Mouse (Mus musculus) Patski (cell line): ENCODE results near the gene Fbxo27. TPM values are rescaled to one million over a fixed set of nuclear protein-coding genes. Genes with fewer than 3 reads are reported as not detected.

Experiments
- ATAC-seq: fragments of 100-300 bp; one replicate; pipeline ENCODE4 v1.8.0; 2021
- CTCF ChIA-PET: fragments of 350-600 bp; sonication (Branson Sonifier 250); formaldehyde crosslinking; loops from one replicate; lab custom pipeline; 2022; ENCODE audit warnings: inconsistent platforms; lab: Charles Lee
- POLR2A ChIA-PET: fragments of 350-600 bp; sonication (Branson Sonifier 250); formaldehyde crosslinking; loops from one replicate; lab custom pipeline; 2022; ENCODE audit warnings: antibody characterized with exemption, inconsistent platforms; lab: Charles Lee
- DNase-seq: peaks from one replicate; pipeline ENCODE4 v3.0.0-alpha.2; 2011; ENCODE audit warnings: low read depth, low spot score
- H3K27me3 ChIP-seq: fragments of 371-371 bp; one replicate; pipeline ENCODE4 v1.5.1; 2021
- CTCF ChIP-seq: fragments of 100-300 bp; IDR thresholded peaks from one replicate; pipeline ENCODE4 v1.5.1; 2021
- in situ Hi-C: fragments of 300-500 bp; cut with MboI; formaldehyde crosslinking; loops from 3 replicates; pipeline ENCODE4 v1.11.1; 2018; ENCODE audit warnings: low pct_unique_long_range_greater_than_20kb, mixed read lengths
- polyA plus RNA-seq: library from polyadenylated mRNA; unstranded; gene quantifications from one replicate; pipeline ENCODE4 v1.2.3, GENCODE M21; 2021

Gene Fbxo27
- polyA plus RNA-seq, 1 experiment from 2014 or later, result not detected

GRCm38 (mm10) chr7:28702601-28703143, 10.0 kb downstream of the Fbxo27 start:
- ATAC-seq, result no peak
- no peak for TF ChIP-seq CTCF
- in situ Hi-C loops, result no loop called here

GRCm38 (mm10) chr7:28709454-28709853, 16.8 kb downstream of the Fbxo27 start:
- TF ChIP-seq CTCF, result no peak
- no peak for DNase-seq
- POLR2A ChIA-PET, result interaction anchor here (0.7 kb wide), 1 partner anchor 14 kb away, joined by 5 read pairs; no protein-coding TSS in a partner anchor
- no peaks in the 10 kb centered on the region for H3K27me3 ChIP-seq
- ATAC-seq, result no peak
- CTCF ChIA-PET, result no interaction called here
- in situ Hi-C loops, result no loop called here

More at GRCm38 (mm10) chr7:28702601-28703143, 10.0 kb downstream of the Fbxo27 start:
- ChIA-PET CTCF (interaction anchor here (0.7 kb wide), 1 partner anchor 133 kb away, joined by 5 read pairs; no protein-coding TSS in a partner anchor), POLR2A (interaction anchor here (0.7 kb wide), 1 partner anchor 217 kb away, joined by 14 read pairs; no protein-coding TSS in a partner anchor)
- no peak for DNase-seq
- no peaks in the 10 kb centered on the region for H3K27me3 ChIP-seq

- peak; percentile 46 for TF ChIP-seq CTCF
- in situ Hi-C loops, result no loop called here
- ChIA-PET CTCF (interaction anchor here (1.4 kb wide), 1 partner anchor 17 kb away, joined by 3 read pairs; no protein-coding TSS in a partner anchor), POLR2A (no interaction called here)
- DNase-seq (no peak), ATAC-seq (no peak)
- H3K27me3 ChIP-seq, result no peaks in the 10 kb centered on the region
These were observed 18.3 kb downstream of the Fbxo27 start for GRCm38 (mm10) chr7:28710962-28711361.

- no peak for TF ChIP-seq CTCF
- ChIA-PET CTCF (no interaction called here), POLR2A (no interaction called here)
- in situ Hi-C loops, result no loop called here
- no peak for DNase-seq
- no peak for ATAC-seq
- no peaks in the 10 kb centered on the region for H3K27me3 ChIP-seq
These were observed 22.0 kb downstream of the Fbxo27 start for GRCm38 (mm10) chr7:28714667-28715066.

GRCm38 (mm10) chr7:28715598-28715997, 22.9 kb downstream of the Fbxo27 start:
- in situ Hi-C loops, result no loop called here
- CTCF ChIA-PET, result interaction anchor here (1.2 kb wide), 1 partner anchor 10 kb away, joined by 3 read pairs; no protein-coding TSS in a partner anchor
- no peaks in the 10 kb centered on the region for H3K27me3 ChIP-seq
- POLR2A ChIA-PET, result interaction anchor here (0.6 kb wide), 1 partner anchor 111 kb away, joined by 3 read pairs; no protein-coding TSS in a partner anchor
- DNase-seq (no peak), ATAC-seq (no peak)
- peak; percentile 19 for TF ChIP-seq CTCF

GRCm38 (mm10) chr7:28716590-28717281, 24.1 kb downstream of the Fbxo27 start, which contains the start of gene Fbxo17:
Gene Fbxo17 (plus strand): TSS chr7:28716804.
- no peak for DNase-seq

GRCm38 (mm10) chr7:28717726-28718125, 25.1 kb downstream of the Fbxo27 start:
- no peak for ATAC-seq
- ChIA-PET POLR2A (no interaction called here), CTCF (interaction anchor here (1.0 kb wide), 1 partner anchor 24 kb away, joined by 3 read pairs; the partner anchor contains the start of genes Mrps12 and Sars2)
- DNase-seq, result no peak
- in situ Hi-C loops, result no loop called here
- no peak for TF ChIP-seq CTCF
- no peaks in the 10 kb centered on the region for H3K27me3 ChIP-seq

More at GRCm38 (mm10) chr7:28716590-28717281, 24.1 kb downstream of the Fbxo27 start, which contains the start of gene Fbxo17:
- no peak for ATAC-seq
- H3K27me3 ChIP-seq, result no peaks in the 10 kb centered on the region
- in situ Hi-C loops, result no loop called here
- TF ChIP-seq CTCF, result no peak
- CTCF ChIA-PET, result interaction anchor here (1.0 to 1.2 kb wide), 2 partner anchors 9 to 25 kb away, joined by 3 read pairs; partner anchors contain the start of genes Mrps12 and Sars2
- POLR2A ChIA-PET, result interaction anchor here (0.6 kb wide), 2 partner anchors 33 to 280 kb away, joined by 3 read pairs; no protein-coding TSS in a partner anchor

GRCm38 (mm10) chr7:28719159-28719558, 26.5 kb downstream of the Fbxo27 start:
- in situ Hi-C loops, result no loop called here
- ChIA-PET CTCF (interaction anchor here (0.7 kb wide), 1 partner anchor 11 kb away, joined by 3 read pairs; no protein-coding TSS in a partner anchor), POLR2A (interaction anchor here (0.8 kb wide), 1 partner anchor 50 kb away, joined by 6 read pairs; no protein-coding TSS in a partner anchor)
- no peak for DNase-seq
- H3K27me3 ChIP-seq, result no peaks in the 10 kb centered on the region
- ATAC-seq, result no peak
- TF ChIP-seq CTCF, result no peak

GRCm38 (mm10) chr7:28719650-28720049, 27.0 kb downstream of the Fbxo27 start:
- DNase-seq (no peak), ATAC-seq (no peak)
- ChIA-PET POLR2A (no interaction called here), CTCF (no interaction called here)
- in situ Hi-C loops, result no loop called here
- no peak for TF ChIP-seq CTCF
- no peaks in the 10 kb centered on the region for H3K27me3 ChIP-seq

- ATAC-seq (no peak), DNase-seq (no peak)
- H3K27me3 ChIP-seq, result no peaks in the 10 kb centered on the region
- in situ Hi-C loops, result no loop called here
- CTCF ChIA-PET, result no interaction called here
- POLR2A ChIA-PET, result no interaction called here
- no peak for TF ChIP-seq CTCF
These were observed 28.3 kb downstream of the Fbxo27 start for GRCm38 (mm10) chr7:28720753-28721537.
